Mouse (Mus musculus) neural tube, embryonic 13.5 days (tissue): ENCODE measurements around the gene Acta1. TPM values are rescaled to one million over a fixed set of nuclear protein-coding genes. Genes with fewer than 3 reads are reported as not detected.

ENCODE experiments used
- ATAC-seq: fragments of 200-750 bp; cut with Nextera tagmentation; 2 replicates; pipeline ENCODE4 v1.8.0; 2017; ENCODE audit warnings: low read depth, mild to moderate bottlenecking, moderate TSS enrichment, moderate library complexity
- H3K27ac ChIP-seq: fragments of 300-500 bp; sonication (generic); replicated peaks from 2 replicates; pipeline ENCODE4 v1.5.1; 2015; ENCODE audit warnings: moderate library complexity, mild to moderate bottlenecking, inconsistent platforms
- H3K27me3 ChIP-seq: fragments of 300-500 bp; sonication (generic); 2 replicates; pipeline ENCODE4 v1.6.1; 2015; ENCODE audit warnings: mild to moderate bottlenecking, inconsistent platforms
- H3K36me3 ChIP-seq: fragments of 300-500 bp; sonication (generic); 2 replicates; pipeline ENCODE4 v1.6.1; 2015; ENCODE audit warnings: mild to moderate bottlenecking, inconsistent platforms
- H3K4me1 ChIP-seq: fragments of 300-500 bp; sonication (generic); replicated peaks from 2 replicates; pipeline ENCODE4 v1.6.1; 2015; ENCODE audit warnings: inconsistent platforms
- H3K4me2 ChIP-seq: fragments of 300-500 bp; sonication (generic); 2 replicates; pipeline ENCODE4 v1.6.1; 2015; ENCODE audit warnings: inconsistent platforms, mild to moderate bottlenecking, moderate library complexity
- H3K4me3 ChIP-seq: fragments of 300-500 bp; sonication (generic); 2 replicates; pipeline ENCODE4 v1.5.1; 2015; ENCODE audit warnings: mild to moderate bottlenecking, inconsistent platforms
- H3K9ac ChIP-seq: fragments of 300-500 bp; sonication (generic); 2 replicates; pipeline ENCODE4 v1.6.1; 2015; ENCODE audit warnings: moderate library complexity, mild to moderate bottlenecking, inconsistent platforms
- H3K9me3 ChIP-seq: fragments of 300-500 bp; sonication (generic); 2 replicates; pipeline ENCODE4 v1.6.1; 2016; ENCODE audit warnings: inconsistent platforms
- WGBS: fragments of 180-500 bp; shearing (Covaris S2); methylation state at CpG from one replicate; pipeline ENCODE4 v1.1.7; 2015; 5-methylcytosine and 5-hydroxymethylcytosine counted together
- polyA plus RNA-seq: library from polyadenylated mRNA; unstranded; fragments of >200 nt; fragmentation: Nextera tagmentation; extraction: Ambion mirVana; gene quantifications from 2 replicates; pipeline ENCODE4 v1.2.1, GENCODE M21; 2015

Gene Acta1
- polyA plus RNA-seq: 26.0 and 60.5 TPM in 2 replicates

DNA sequence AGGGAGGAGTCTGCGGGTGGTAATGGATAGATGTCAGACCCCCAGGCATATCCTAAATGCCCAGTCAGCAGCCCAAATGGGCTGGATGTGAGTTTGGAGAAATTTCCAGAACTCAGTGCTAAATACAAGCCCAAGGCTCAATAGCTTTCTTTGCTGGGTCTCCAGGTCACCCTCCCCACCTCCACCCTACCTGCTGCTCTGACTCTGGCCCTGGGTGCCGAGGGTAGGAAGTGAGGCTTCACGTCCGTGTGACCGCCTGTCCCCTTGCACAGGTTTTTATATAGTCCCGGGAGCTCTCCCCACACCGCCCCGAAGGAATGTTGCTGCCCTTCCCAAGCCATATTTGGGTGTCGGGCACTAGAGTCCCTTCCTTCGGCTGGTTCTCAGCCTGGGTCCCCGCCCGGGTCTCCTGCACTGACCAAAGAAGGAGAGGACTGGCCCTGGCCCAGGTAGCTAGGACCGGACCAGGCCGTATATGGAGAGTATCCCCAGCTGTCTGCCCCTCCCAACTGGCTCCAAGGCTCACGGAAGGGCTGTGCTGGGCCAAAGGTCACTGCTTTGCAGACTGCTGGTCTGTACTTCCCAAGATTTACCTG lies at the start of gene Acta1:
TSS of gene Acta1 (minus strand) at position 250 of the 596 bp plus-strand sequence.
- Histone ChIP-seq H3K27ac (no peak within 1 kb of the TSS), H3K27me3 (peaks cover 71% of the 10 kb centered on the region)

DNA sequence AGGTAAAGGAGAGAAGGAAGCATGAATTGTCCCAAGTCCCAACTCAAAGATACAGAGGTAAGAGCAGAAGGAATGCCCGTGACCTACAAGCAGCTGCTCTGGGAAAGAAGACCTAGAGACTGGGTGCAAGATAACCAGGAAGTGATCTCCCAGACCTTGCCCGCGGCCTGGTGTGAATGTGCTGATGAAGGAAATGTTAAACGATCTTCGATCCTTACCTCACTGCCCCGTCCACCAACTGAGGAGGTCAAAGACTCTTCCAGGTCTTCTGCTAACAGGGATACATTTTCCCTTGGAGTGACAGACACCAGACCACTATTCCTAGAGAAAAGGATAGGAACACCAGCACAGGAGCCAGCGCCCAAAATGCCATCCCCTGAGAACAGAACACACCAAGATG lies 34.5 kb upstream of the Acta1 start:
- H3K4me2 ChIP-seq: no peak overlapping the region
- no peaks in the 10 kb centered on the region for H3K4me1 ChIP-seq
- H3K9me3 ChIP-seq: no peaks in the 10 kb centered on the region
- H3K36me3 ChIP-seq: peaks cover 81% of the 10 kb centered on the region
- H3K9ac ChIP-seq: no peak overlapping the region
- no peak for ATAC-seq
- WGBS: 93% methylated on average over 7 of the region's 7 CpGs
- no peak overlapping the region for H3K27ac ChIP-seq
- H3K4me3 ChIP-seq: no peak overlapping the region
- no peaks in the 10 kb centered on the region for H3K27me3 ChIP-seq

More for the DNA sequence above, at the start of gene Acta1:
- H3K36me3 ChIP-seq: no peaks in the 10 kb centered on the region
- H3K4me1 ChIP-seq: peaks cover 21% of the 10 kb centered on the region
- H3K9ac ChIP-seq: no peak within 1 kb of the TSS
- H3K4me2 ChIP-seq: no peak within 1 kb of the TSS
- H3K9me3 ChIP-seq: no peaks in the 10 kb centered on the region
- WGBS: 24% methylated on average over 15 of the region's 15 CpGs
- H3K4me3 ChIP-seq: no peak within 1 kb of the TSS
- no peak for ATAC-seq

DNA sequence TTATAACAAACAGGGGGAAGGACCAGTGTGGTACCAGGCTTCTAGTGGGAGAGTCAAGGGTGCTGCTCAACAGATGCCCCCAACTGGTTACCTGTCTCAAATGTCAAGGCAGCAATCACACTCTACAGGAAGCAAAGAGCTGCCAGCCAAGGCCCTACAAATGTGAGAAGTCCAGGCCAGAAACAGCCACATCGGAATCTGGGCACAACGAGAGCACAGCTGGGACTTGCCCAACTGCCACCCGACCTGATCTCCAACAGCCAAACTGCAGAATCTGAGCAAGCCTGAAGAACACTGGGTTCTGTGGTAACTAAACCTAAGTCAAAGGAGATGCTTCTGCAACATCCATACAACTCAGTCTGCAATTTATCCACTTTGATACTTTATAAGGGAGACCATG lies 31.1 kb upstream of the Acta1 start:
- H3K9me3 ChIP-seq: no peaks in the 10 kb centered on the region
- no peak overlapping the region for H3K4me2 ChIP-seq
- no peaks in the 10 kb centered on the region for H3K4me1 ChIP-seq
- no peak overlapping the region for H3K9ac ChIP-seq
- H3K27me3 ChIP-seq: no peaks in the 10 kb centered on the region
- no peak for ATAC-seq
- H3K27ac ChIP-seq: no peak overlapping the region
- H3K36me3 ChIP-seq: peaks cover 83% of the 10 kb centered on the region
- WGBS: 96% methylated on average over 3 of the region's 3 CpGs
- no peak overlapping the region for H3K4me3 ChIP-seq

DNA sequence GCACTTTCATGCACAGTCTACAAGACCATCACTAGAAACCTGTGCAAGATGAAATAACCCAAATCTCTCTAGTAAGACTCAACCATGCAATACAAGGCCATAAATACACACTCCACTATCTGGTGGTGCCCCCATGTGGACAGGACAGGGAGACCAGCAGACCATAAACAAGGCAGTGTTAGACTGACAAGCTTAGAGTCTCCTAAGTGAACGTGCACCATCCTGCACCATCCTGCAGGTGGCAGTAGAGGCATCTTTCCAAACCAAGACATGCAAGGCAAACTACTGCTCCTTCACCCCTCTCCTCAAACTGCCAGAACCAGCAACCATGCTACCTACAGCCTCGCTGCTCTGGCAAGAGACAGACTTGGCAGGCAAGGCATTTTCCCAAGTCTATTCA lies 30.2 kb upstream of the Acta1 start:
- peak; percentile 43; the same call in 1 of the 2 replicates for ATAC-seq
- H3K27me3 ChIP-seq: no peaks in the 10 kb centered on the region
- no peak overlapping the region for H3K27ac ChIP-seq
- no peaks in the 10 kb centered on the region for H3K9me3 ChIP-seq
- H3K9ac ChIP-seq: no peak overlapping the region
- H3K4me1 ChIP-seq: no peaks in the 10 kb centered on the region
- peaks cover 83% of the 10 kb centered on the region for H3K36me3 ChIP-seq
- 20% methylated on average over 2 of the region's 2 CpGs for WGBS
- no peak overlapping the region for H3K4me3 ChIP-seq
- no peak overlapping the region for H3K4me2 ChIP-seq

DNA sequence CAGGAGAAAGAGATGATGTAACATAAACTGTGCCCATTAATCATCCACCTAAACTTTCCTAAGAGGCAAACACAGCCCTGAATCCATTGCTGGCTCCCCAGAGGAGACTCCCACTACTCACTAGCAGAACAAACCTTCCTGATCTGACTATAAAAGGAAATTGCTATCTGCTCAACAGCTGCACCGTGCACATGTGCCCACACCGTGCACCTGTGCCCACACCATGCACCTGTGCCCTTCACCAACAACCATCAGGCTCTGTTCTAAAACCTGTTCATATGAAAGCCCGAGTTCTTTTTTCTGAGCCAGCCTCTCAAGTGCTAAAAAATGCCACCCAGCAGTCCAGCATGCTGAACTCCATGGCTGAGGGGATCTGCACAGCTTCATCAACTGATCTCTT lies 20.1 kb upstream of the Acta1 start:
- no peak for ATAC-seq
- Histone ChIP-seq H3K4me1 (no peaks in the 10 kb centered on the region), H3K27me3 (no peaks in the 10 kb centered on the region), H3K27ac (no peak overlapping the region), H3K4me3 (no peak overlapping the region), H3K9me3 (no peaks in the 10 kb centered on the region), H3K36me3 (peaks cover 96% of the 10 kb centered on the region), H3K4me2 (no peak overlapping the region), H3K9ac (no peak overlapping the region)
- WGBS: 93% methylated on average over 3 of the region's 3 CpGs

DNA sequence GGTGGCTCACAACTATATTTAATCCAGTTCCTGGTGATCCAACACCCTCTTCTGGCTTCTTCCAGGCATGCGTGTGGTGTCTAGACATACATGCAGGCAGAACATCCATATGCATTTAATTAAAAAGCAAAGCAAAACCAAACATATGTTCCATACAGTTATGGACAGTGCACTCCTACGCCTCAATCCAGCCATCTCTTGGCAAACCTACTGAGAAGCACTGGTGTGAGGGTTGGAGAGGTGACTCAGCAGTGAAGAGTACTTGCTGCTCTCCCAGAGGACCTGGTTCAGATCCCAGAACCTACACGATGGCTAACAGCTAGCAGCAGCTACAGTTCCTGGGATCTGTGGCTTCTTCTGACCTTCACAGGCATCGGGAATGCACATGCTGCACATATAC lies 17.7 kb upstream of the Acta1 start:
- ATAC-seq: no peak
- no peak overlapping the region for H3K9ac ChIP-seq
- no peaks in the 10 kb centered on the region for H3K27me3 ChIP-seq
- no peak overlapping the region for H3K4me2 ChIP-seq
- peaks cover 95% of the 10 kb centered on the region for H3K36me3 ChIP-seq
- no peak overlapping the region for H3K4me3 ChIP-seq
- WGBS: 93% methylated on average over 4 of the region's 4 CpGs
- no peak overlapping the region for H3K27ac ChIP-seq
- no peaks in the 10 kb centered on the region for H3K4me1 ChIP-seq
- no peaks in the 10 kb centered on the region for H3K9me3 ChIP-seq

DNA sequence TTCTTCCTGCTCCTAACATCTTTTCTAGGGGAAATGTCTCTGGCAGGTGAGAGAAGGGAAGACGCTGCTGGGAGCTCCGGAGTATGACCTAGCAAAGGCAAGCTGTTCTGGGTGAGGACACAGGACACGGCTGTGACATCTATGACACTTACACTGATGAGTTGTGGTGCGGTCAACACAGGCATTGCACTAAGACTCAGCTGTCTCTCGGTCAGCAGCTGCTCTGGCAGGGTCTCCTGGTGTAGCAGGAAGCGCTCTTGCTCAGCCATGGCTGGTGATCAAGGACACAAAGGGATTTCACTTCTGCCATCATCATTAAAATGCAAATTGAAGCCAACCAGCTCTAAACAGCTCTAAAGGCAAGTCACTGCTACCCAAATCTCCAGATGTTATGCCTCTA lies 13.1 kb upstream of the Acta1 start:
- no peak overlapping the region for H3K27ac ChIP-seq
- 87% methylated on average over 6 of the region's 6 CpGs for WGBS
- no peaks in the 10 kb centered on the region for H3K4me1 ChIP-seq
- no peaks in the 10 kb centered on the region for H3K27me3 ChIP-seq
- no peaks in the 10 kb centered on the region for H3K9me3 ChIP-seq
- no peak overlapping the region for H3K4me3 ChIP-seq
- H3K9ac ChIP-seq: no peak overlapping the region
- H3K36me3 ChIP-seq: peaks cover 92% of the 10 kb centered on the region
- ATAC-seq: no peak
- no peak overlapping the region for H3K4me2 ChIP-seq

DNA sequence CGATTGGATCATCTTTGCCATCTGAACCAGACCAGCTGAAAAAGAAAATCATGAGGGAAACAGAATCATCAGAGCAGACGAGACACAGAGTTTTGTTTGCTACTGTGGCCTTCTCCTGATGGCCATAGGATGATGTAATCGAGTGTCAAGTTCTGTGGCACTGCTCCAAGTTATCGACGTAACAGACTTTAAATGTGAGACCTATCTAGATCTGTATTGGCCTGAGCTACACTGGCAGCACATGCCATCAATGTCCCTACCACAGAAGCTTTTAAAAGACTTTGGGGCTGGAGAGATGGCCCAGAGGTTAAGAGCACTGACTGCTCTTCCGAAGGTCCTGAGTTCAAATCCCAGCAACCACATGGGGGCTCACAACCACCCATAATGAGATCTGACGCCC lies 8.1 kb upstream of the Acta1 start:
- H3K9ac ChIP-seq: no peak overlapping the region
- no peak overlapping the region for H3K4me2 ChIP-seq
- ATAC-seq: no peak
- no peaks in the 10 kb centered on the region for H3K27me3 ChIP-seq
- WGBS: 92% methylated on average over 7 of the region's 7 CpGs
- H3K9me3 ChIP-seq: no peaks in the 10 kb centered on the region
- H3K27ac ChIP-seq: no peak overlapping the region
- H3K4me1 ChIP-seq: no peaks in the 10 kb centered on the region
- no peak overlapping the region for H3K4me3 ChIP-seq
- H3K36me3 ChIP-seq: peaks cover 71% of the 10 kb centered on the region

DNA sequence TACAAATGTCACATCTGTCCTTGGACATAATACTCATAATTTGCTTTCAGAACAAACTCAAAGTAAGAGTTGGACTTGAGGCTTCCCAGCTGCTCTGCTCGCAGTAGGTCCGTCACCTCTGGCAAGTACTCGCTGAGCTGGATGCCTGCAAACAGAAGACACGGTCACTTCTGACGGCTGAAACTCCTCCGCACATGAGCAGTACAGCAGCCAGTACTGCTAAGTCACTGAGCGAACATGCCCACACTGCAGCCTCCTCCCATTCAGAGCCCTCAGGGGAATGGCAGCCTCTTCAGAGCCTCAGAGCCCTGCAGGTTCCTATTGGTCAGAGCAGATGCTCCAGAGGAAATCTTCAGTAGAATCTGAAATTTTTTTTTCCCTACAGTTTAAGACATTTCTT lies 4.8 kb upstream of the Acta1 start:
- no peak overlapping the region for H3K4me3 ChIP-seq
- no peak overlapping the region for H3K9ac ChIP-seq
- H3K27ac ChIP-seq: no peak overlapping the region
- 87% methylated on average over 7 of the region's 7 CpGs for WGBS
- peaks cover 24% of the 10 kb centered on the region for H3K27me3 ChIP-seq
- no peaks in the 10 kb centered on the region for H3K9me3 ChIP-seq
- H3K36me3 ChIP-seq: peaks cover 43% of the 10 kb centered on the region
- no peak for ATAC-seq
- no peaks in the 10 kb centered on the region for H3K4me1 ChIP-seq
- H3K4me2 ChIP-seq: no peak overlapping the region

DNA sequence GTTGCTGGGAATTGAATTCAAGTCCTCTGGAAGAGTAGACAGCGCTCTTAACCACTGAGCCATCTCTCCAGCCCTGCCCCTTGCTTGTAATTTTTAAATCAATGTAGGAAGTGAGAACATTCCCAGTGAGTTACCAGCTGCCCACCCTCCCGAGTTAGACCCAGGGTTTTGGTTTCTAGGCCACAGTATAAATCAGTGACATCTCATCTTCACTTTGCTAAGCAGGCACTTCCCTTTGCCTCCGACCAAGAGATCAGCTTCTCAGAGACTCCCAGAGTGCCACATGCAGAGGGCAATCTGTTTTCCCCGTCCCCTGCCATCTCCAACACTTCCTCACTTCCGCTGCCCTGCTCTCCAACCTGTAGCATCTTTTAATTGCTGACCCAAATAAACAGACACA lies 4.0 kb upstream of the Acta1 start:
- H3K4me1 ChIP-seq: no peaks in the 10 kb centered on the region
- H3K9ac ChIP-seq: no peak overlapping the region
- ATAC-seq: no peak
- H3K36me3 ChIP-seq: peaks cover 35% of the 10 kb centered on the region
- H3K9me3 ChIP-seq: no peaks in the 10 kb centered on the region
- no peak overlapping the region for H3K4me3 ChIP-seq
- H3K4me2 ChIP-seq: no peak overlapping the region
- peaks cover 31% of the 10 kb centered on the region for H3K27me3 ChIP-seq
- WGBS: 87% methylated on average over 5 of the region's 5 CpGs
- H3K27ac ChIP-seq: no peak overlapping the region

DNA sequence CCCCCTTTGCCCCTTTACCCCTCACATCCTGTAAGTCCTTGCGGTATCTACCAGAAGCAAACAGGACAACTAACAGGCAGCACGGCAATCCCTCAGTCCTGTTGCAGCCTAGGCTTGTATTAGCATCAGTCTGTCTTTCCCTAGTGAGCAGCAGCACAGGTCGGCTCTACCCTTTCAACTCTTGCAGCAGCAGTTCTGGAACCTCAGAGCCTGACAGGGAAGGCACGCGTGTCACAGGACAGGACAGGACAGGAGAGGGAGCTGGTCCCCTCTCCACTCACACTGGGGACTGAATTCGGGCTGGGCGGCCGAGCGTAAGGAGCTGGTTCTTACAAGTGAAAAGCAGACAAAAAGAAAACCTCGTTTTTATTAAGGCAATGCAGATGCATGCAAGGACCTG lies 2.2 kb upstream of the Acta1 start:
- Histone ChIP-seq H3K36me3 (peaks cover 17% of the 10 kb centered on the region), H3K4me1 (peaks cover 13% of the 10 kb centered on the region), H3K27ac (no peak overlapping the region), H3K4me3 (no peak overlapping the region), H3K4me2 (no peak overlapping the region), H3K9ac (no peak overlapping the region), H3K27me3 (peaks cover 49% of the 10 kb centered on the region), H3K9me3 (no peaks in the 10 kb centered on the region)
- 56% methylated on average over 10 of the region's 10 CpGs for WGBS
- no peak for ATAC-seq

DNA sequence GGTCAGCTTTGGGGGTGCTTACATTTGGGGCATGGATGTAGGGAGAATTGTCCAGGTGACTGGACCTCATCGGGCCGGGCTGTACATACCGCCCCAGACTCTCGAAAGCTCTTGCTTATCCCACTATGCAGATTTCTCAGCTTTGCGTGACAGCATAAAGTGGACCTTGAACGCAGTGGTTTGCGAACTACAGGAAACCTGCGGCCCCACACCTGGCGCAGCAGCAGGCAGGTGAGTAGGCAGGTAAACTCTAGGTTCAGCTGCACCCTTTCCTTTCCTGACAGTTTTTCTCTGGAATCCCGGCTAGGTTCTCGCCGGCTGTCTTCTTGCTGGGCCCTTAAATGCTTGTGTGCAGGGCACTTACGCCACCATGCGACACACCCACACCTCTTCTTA lies 1.8 kb upstream of the Acta1 start:
- no peaks in the 10 kb centered on the region for H3K9me3 ChIP-seq
- H3K27me3 ChIP-seq: peaks cover 54% of the 10 kb centered on the region
- 71% methylated on average over 14 of the region's 14 CpGs for WGBS
- H3K4me3 ChIP-seq: no peak overlapping the region
- H3K9ac ChIP-seq: no peak overlapping the region
- H3K36me3 ChIP-seq: peaks cover 13% of the 10 kb centered on the region
- H3K27ac ChIP-seq: no peak overlapping the region
- ATAC-seq: no peak
- H3K4me1 ChIP-seq: peaks cover 17% of the 10 kb centered on the region
- no peak overlapping the region for H3K4me2 ChIP-seq

DNA sequence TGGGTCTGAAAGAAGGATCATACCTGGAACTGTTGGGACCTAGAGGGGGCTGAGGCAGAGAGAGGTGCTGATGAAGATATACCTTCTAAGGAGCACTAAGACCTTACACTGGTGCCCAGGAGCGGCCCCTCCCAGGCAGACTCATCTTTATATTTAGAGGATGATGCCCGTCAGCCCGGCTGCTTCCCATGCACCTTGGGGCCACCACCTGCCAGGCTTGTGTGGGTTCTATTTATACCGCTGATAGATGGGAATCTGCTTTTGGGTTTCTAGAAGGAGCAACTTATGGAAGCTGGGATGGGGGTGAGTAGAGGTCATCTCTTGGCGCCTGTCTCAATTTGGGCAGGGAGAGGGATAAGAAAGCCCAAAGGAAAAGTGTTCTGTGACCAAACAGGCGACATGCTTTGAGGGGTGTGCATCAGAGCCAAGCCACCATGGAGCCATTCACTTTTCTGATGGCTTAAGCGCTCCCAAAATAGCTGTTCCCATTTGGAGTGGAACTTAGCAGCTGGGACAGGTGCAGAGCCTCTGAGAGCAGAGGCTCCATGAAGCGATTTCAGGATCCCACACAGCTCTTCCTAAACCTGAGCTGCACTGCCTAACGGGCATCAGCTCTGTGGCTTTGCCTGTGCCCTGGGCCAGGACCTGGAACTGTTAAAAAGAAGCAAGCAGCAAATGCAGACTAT lies 1.3 kb upstream of the Acta1 start:
- Histone ChIP-seq H3K9me3 (no peaks in the 10 kb centered on the region), H3K4me2 (no peak overlapping the region), H3K4me1 (peaks cover 21% of the 10 kb centered on the region), H3K27ac (no peak overlapping the region), H3K9ac (no peak overlapping the region), H3K4me3 (no peak overlapping the region), H3K27me3 (peaks cover 59% of the 10 kb centered on the region), H3K36me3 (peaks cover 8% of the 10 kb centered on the region)
- ATAC-seq: no peak
- WGBS: 70% methylated on average over 9 of the region's 9 CpGs
